Mouse (Mus musculus) liver, embryonic 14.5 days (tissue): Measurements from ENCODE around the gene Alox5. TPM values are rescaled to one million over a fixed set of nuclear protein-coding genes. Genes with fewer than 3 reads are reported as not detected.

ENCODE experiments used
- ATAC-seq: fragments of 200-750 bp; cut with Nextera tagmentation; 2 replicates; pipeline ENCODE4 v1.8.0; 2017; ENCODE audit warnings: moderate number of reproducible peaks, mild to moderate bottlenecking, moderate library complexity; ENCODE audit not compliant: insufficient read depth
- DNase-seq, 3 experiments: peaks; one replicate each; pipeline ENCODE4 v3.0.0-alpha.2; 2012 to 2013; ENCODE audit warnings: low read depth in 3 of 3, low spot score in 3 of 3
- H3K27ac ChIP-seq: fragments of 300-500 bp; sonication (generic); 2 replicates; pipeline ENCODE4 v1.5.1; 2014; ENCODE audit warnings: moderate library complexity, mild to moderate bottlenecking, control low read depth, inconsistent platforms
- H3K27me3 ChIP-seq: fragments of 300-500 bp; sonication (generic); 2 replicates; pipeline ENCODE4 v1.6.1; 2014; ENCODE audit warnings: mild to moderate bottlenecking, low read length, moderate library complexity; ENCODE audit not compliant: control insufficient read depth, insufficient read depth
- H3K36me3 ChIP-seq: fragments of 300-500 bp; sonication (generic); replicated peaks from 2 replicates; pipeline ENCODE4 v1.6.1; 2014; ENCODE audit warnings: low read depth; ENCODE audit not compliant: control insufficient read depth, insufficient read depth
- H3K4me1 ChIP-seq, 2 experiments: fragments of 200-500 bp in 1 of 2; fragments of 300-500 bp in 1 of 2; sonication (generic) in 1 of 2; replicated peaks; 2 replicates each; pipeline ENCODE4 v1.6.1; 2012 to 2014; ENCODE audit warnings: antibody characterized with exemption in 1 of 2, inconsistent platforms in 1 of 2, low read length in 1 of 2; ENCODE audit not compliant: control insufficient read depth in 2 of 2, insufficient read depth in 2 of 2
- H3K4me2 ChIP-seq: fragments of 300-500 bp; sonication (generic); 2 replicates; pipeline ENCODE4 v1.6.1; 2014; ENCODE audit warnings: low read depth, mild to moderate bottlenecking, control low read depth, moderate library complexity
- H3K4me3 ChIP-seq, 2 experiments: fragments of 200-500 bp in 1 of 2; fragments of 300-500 bp in 1 of 2; sonication (generic) in 1 of 2; 2 replicates each; pipeline ENCODE4 v1.5.1; 2012 to 2014; ENCODE audit warnings: low read depth in 2 of 2, low read length in 2 of 2, mild to moderate bottlenecking in 2 of 2, control low read depth in 1 of 2, inconsistent platforms in 1 of 2, moderate library complexity in 1 of 2; ENCODE audit not compliant: insufficient read depth in 1 of 2
- H3K9ac ChIP-seq: fragments of 300-500 bp; sonication (generic); replicated peaks from 2 replicates; pipeline ENCODE4 v1.6.1; 2014; ENCODE audit warnings: mild to moderate bottlenecking, control low read depth, moderate library complexity
- H3K9me3 ChIP-seq: fragments of 300-500 bp; sonication (generic); 2 replicates; pipeline ENCODE4 v1.6.1; 2016; ENCODE audit warnings: low read length, mixed read lengths; ENCODE audit not compliant: control insufficient read depth
- CTCF ChIP-seq: IDR thresholded peaks from 2 replicates; pipeline ENCODE4 v1.5.1; 2016; ENCODE audit warnings: antibody characterized with exemption, low read depth, control low read depth
- EP300 ChIP-seq: IDR thresholded peaks from 2 replicates; pipeline ENCODE4 v1.6.1; 2016; ENCODE audit warnings: antibody characterized with exemption, low read depth
- WGBS: fragments of 180-500 bp; shearing (Covaris S2); extraction: QIAGEN DNeasy Blood & Tissue Kit; methylation state at CpG from one replicate; pipeline ENCODE4 v1.1.7; 2014; ENCODE audit not compliant: insufficient replicate concordance; 5-methylcytosine and 5-hydroxymethylcytosine counted together
- polyA plus RNA-seq, 2 experiments: library from polyadenylated mRNA; depleted of rRNA in 1 of 2; stranded (reverse) in 1 of 2; unstranded in 1 of 2; fragments of >200 nt; fragmentation: Nextera tagmentation in 1 of 2; extraction: Ambion mirVana in 1 of 2; gene quantifications; 2 replicates each; pipeline versions ENCODE4 v1.2.1 to v1.2.3; 2012 to 2014

Gene Alox5
- polyA plus RNA-seq, 2 experiments = 1.6 to 1.8 TPM

- Histone ChIP-seq H3K4me2 (no peak overlapping the region), H3K9ac (no peak overlapping the region), H3K27me3 (no peaks in the 10 kb centered on the region), H3K9me3 (no peaks in the 10 kb centered on the region), H3K4me1 (peaks cover 5 to 9% of the 10 kb centered on the region in 2 experiments; a peak in 3 of 4 replicates), H3K4me3 (no peak overlapping the region), H3K36me3 (peaks cover 22% of the 10 kb centered on the region), H3K27ac (no peak overlapping the region)
- DNase-seq (no peak), ATAC-seq (no peak)
- TF ChIP-seq CTCF (no peak), EP300 (no peak)
- 64% methylated on average over 1 of the region's 1 CpGs for WGBS
Measured at GRCm38 (mm10) chr6:116388068-116388467, 72.9 kb downstream of the Alox5 start.

GRCm38 (mm10) chr6:116386506-116386905 lies 74.5 kb downstream of the Alox5 start:
- H3K9ac ChIP-seq = no peak overlapping the region
- H3K4me2 ChIP-seq = no peak overlapping the region
- ATAC-seq (no peak), DNase-seq (no peak)
- TF ChIP-seq CTCF (no peak), EP300 (no peak)
- 91% methylated on average over 3 of the region's 3 CpGs for WGBS
- no peak overlapping the region for H3K4me3 ChIP-seq
- H3K27me3 ChIP-seq = no peaks in the 10 kb centered on the region
- peaks cover 8 to 9% of the 10 kb centered on the region in 2 experiments; a peak in 3 of 4 replicates for H3K4me1 ChIP-seq
- no peaks in the 10 kb centered on the region for H3K9me3 ChIP-seq
- no peak overlapping the region for H3K27ac ChIP-seq
- H3K36me3 ChIP-seq = peaks cover 19% of the 10 kb centered on the region

GRCm38 (mm10) chr6:116386045-116386415 lies 74.9 kb downstream of the Alox5 start:
- Histone ChIP-seq H3K27ac (no peak overlapping the region), H3K4me2 (peak overlapping the region; percentile 32; the same call in 1 of the 2 replicates), H3K4me1 (peaks cover 8 to 9% of the 10 kb centered on the region in 2 experiments; a peak in 3 of 4 replicates), H3K27me3 (no peaks in the 10 kb centered on the region), H3K9me3 (no peaks in the 10 kb centered on the region), H3K4me3 (no peak overlapping the region), H3K36me3 (peaks cover 24% of the 10 kb centered on the region), H3K9ac (no peak overlapping the region)
- TF ChIP-seq EP300 (no peak), CTCF (no peak)
- ATAC-seq (peak; percentile 36; the same call in 1 of the 2 replicates), DNase-seq (no peak)
- WGBS = 51% methylated on average over 4 of the region's 4 CpGs

- H3K4me1 ChIP-seq = peaks cover 8 to 9% of the 10 kb centered on the region in 2 experiments; a peak in 3 of 4 replicates
- TF ChIP-seq EP300 (no peak), CTCF (no peak)
- ATAC-seq = no peak
- no peak for DNase-seq
- peak overlapping the region; percentile 32 for H3K4me2 ChIP-seq
- no peak overlapping the region for H3K27ac ChIP-seq
- no peak overlapping the region for H3K4me3 ChIP-seq
- no peaks in the 10 kb centered on the region for H3K9me3 ChIP-seq
- H3K9ac ChIP-seq = no peak overlapping the region
- no peaks in the 10 kb centered on the region for H3K27me3 ChIP-seq
- H3K36me3 ChIP-seq = peaks cover 29% of the 10 kb centered on the region
- 72% methylated on average over 5 of the region's 5 CpGs for WGBS
Measured at GRCm38 (mm10) chr6:116385194-116386044, 75.6 kb downstream of the Alox5 start.

- ATAC-seq = no peak
- no peak overlapping the region for H3K9ac ChIP-seq
- WGBS = 91% methylated on average over 10 of the region's 10 CpGs
- DNase-seq = no peak
- TF ChIP-seq EP300 (no peak), CTCF (no peak)
- no peaks in the 10 kb centered on the region for H3K27me3 ChIP-seq
- no peak overlapping the region for H3K4me2 ChIP-seq
- H3K4me1 ChIP-seq = peaks cover 8 to 9% of the 10 kb centered on the region in 2 experiments; a peak in 3 of 4 replicates
- no peaks in the 10 kb centered on the region for H3K9me3 ChIP-seq
- H3K27ac ChIP-seq = no peak overlapping the region
- no peak overlapping the region for H3K4me3 ChIP-seq
- peaks cover 37% of the 10 kb centered on the region for H3K36me3 ChIP-seq
Measured at GRCm38 (mm10) chr6:116383582-116383981, 77.4 kb downstream of the Alox5 start.
